Mouse (Mus musculus) olfactory bulb, adult 2 months (tissue): Measurements from ENCODE around the gene Mapt.

Experiments used
- CTCF ChIP-seq: fragments of 200-500 bp; IDR thresholded peaks from 2 replicates; pipeline ENCODE4 v1.5.1; 2012; ENCODE audit warnings: low read depth, mild to moderate bottlenecking, low read length, moderate library complexity; ENCODE audit not compliant: insufficient read depth
- POLR2A ChIP-seq: fragments of 200-500 bp; IDR thresholded peaks from 2 replicates; pipeline ENCODE4 v1.6.1; 2012; ENCODE audit warnings: mild to moderate bottlenecking, low read depth, low read length, moderate library complexity; ENCODE audit not compliant: insufficient read depth

DNA sequence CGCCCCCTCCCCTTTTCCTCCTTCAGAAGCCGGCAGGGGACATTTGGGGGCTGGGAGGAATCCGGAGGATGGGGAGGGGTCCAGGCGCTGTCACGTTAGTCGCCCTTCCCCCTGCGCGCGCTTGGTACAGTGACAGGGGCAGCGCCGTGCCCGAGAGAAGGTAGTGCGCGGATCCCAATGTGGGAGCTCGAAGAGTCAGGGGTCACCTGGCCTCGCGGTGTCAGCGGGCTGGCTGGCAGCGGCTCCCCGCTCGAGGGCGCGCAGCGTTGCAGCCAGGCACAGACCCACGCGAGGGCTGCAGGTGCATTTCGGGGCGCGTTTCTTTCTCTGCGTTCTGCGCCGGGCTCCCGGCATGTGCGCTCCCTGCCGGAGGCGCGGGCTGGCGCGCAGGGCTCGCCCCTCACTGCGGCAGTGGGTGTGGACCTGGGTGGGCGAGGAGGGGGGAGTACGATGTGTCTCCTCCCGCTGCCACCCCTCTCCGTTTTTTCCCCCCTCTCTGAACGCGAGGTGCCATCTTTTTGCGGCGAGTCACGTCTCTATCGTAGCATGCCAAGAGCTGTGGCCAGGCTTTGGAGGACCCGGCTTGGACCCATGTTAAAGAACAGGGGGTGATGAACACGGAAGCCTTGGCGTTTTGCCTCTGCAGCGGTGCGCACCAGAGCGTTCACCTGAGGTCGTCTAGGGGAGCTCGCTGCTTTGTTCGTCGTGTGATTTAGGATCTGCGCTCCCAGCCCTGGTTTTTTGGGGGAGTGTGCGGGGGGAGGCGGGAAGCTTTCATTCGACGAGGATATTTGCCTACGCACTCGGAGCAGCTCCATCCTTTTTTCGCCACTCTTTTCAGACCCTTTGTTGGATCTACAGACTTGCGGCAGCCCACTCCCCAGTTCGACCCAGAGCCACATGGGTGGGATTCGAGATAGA is 1.2 kb downstream of the Mapt start:
- no peak for TF ChIP-seq POLR2A
- TF ChIP-seq CTCF: no peak
